Mouse (Mus musculus): ENCODE results near the gene Trap1.

The Trap1 gene

DNA sequence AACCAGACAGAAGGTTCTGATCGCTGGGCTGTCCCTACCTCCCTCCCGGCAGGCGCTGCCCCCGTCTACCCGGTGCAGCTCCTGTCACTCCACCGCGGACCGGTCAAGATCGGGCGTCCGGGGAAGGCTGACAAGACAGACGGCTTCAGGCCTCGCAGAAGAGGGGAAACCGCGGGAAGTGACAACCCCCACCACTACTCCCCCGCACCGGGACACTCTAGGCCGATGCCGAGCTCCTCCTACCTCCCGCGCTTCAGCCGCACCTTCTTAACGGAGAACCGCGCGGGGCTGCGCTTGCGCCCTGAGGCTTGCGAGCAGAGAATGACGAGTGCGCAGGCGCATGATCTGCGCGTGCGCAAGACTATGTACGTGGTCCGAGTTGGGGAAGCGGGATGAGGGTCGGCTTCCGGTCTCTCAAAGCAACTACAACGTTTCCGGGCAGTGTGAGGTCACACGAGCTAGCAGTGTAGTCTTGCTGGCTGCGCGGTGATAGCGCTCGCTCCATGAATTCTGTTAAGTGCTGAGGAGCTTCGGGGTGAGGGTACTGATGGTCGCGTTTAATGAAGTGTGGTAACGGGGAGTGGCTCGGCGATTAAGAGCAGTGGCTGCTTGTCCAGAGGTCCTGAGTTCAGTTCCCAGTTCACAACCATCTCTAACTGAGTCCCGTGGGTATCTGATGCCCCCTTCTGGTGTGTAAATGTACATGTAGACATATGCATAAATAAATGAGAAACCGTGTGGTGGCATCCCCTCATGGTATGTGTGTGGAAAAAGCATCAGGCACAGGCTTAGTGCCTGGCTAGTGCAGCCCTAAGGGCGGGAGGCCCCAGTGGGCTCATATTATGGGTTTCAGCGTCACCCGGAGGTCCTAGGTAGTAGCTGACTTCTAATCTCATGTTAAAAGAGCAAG, 73.9 kb downstream of the Trap1 start, which contains the start of gene Slx4:
Gene Slx4, minus strand, starts transcription at position 282 of the 910 bp plus-strand sequence.
- in situ Hi-C loops (cut with MboI; ENCODE audit: low pct_unique_long_range_greater_than_20kb in 1 of 2, low sequenced_read_pairs in 2 of 2, unreplicated experiment in 1 of 2): loop anchor here (10.0 to 25.0 kb wide), 2 partner anchors 159 to 166 kb away; partner anchors contain the start of genes Zfp174 (in 2 of the 2) and Olfr15 (in 1 of the 2)
